Mouse (Mus musculus): ENCODE results near the gene Nyap1. TPM values are rescaled to one million over a fixed set of nuclear protein-coding genes. Genes with fewer than 3 reads are reported as not detected.

The Nyap1 gene
- polyA plus RNA-seq, 1 experiment: not detected

Other genes starting within 250 kb of the Nyap1 start
- gene Pop7, start 239.1 kb downstream of the Nyap1 start, polyA plus RNA-seq (2012; ENCODE audit: insufficient read depth, insufficient read length, missing spikeins): 19.7 and 20.9 TPM in 2 replicates
- 8.6 and 11.2 TPM in 2 replicates for gene Gigyf1, start 223.1 kb downstream of the Nyap1 start, polyA plus RNA-seq (2012; ENCODE audit: insufficient read depth, insufficient read length, missing spikeins)
- gene Epo, start 208.4 kb downstream of the Nyap1 start, polyA plus RNA-seq (2012; ENCODE audit: insufficient read depth, insufficient read length, missing spikeins): not detected in 2 replicates
- 285 and 328 TPM in 2 replicates for gene Gnb2, start 208.1 kb downstream of the Nyap1 start, polyA plus RNA-seq (2012; ENCODE audit: insufficient read depth, insufficient read length, missing spikeins)
- gene Actl6b, start 188.1 kb downstream of the Nyap1 start, polyA plus RNA-seq (2012; ENCODE audit: insufficient read depth, insufficient read length, missing spikeins): not detected in 2 replicates
- 4.6 and 6.1 TPM in 2 replicates for gene Tfr2, start 171.8 kb downstream of the Nyap1 start, polyA plus RNA-seq (2012; ENCODE audit: insufficient read depth, insufficient read length, missing spikeins)
- gene Mospd3, start 140.5 kb downstream of the Nyap1 start, polyA plus RNA-seq (2012; ENCODE audit: insufficient read depth, insufficient read length, missing spikeins): 31.1 and 45.9 TPM in 2 replicates
- gene Pcolce, start 127.8 kb downstream of the Nyap1 start, polyA plus RNA-seq (2012; ENCODE audit: insufficient read depth, insufficient read length, missing spikeins): 66.8 and 89.9 TPM in 2 replicates
- gene Fbxo24, start 112.6 kb downstream of the Nyap1 start, polyA plus RNA-seq (2012; ENCODE audit: insufficient read depth, insufficient read length, missing spikeins): not detected in 2 replicates
- 11.5 and 13.6 TPM in 2 replicates for gene Lrch4, start 112.5 kb downstream of the Nyap1 start, polyA plus RNA-seq (2012; ENCODE audit: insufficient read depth, insufficient read length, missing spikeins)
- 0.95 and 2.3 TPM in 2 replicates for gene Gm20605, start 112.4 kb downstream of the Nyap1 start, polyA plus RNA-seq (2012; ENCODE audit: insufficient read depth, insufficient read length, missing spikeins)
- 2.0 TPM in 1 of 2 replicates, not detected in the other for gene Sap25, start 100.3 kb downstream of the Nyap1 start, polyA plus RNA-seq (2012; ENCODE audit: insufficient read depth, insufficient read length, missing spikeins)
- 22.0 and 26.4 TPM in 2 replicates for gene Irs3, start 95.9 kb downstream of the Nyap1 start, polyA plus RNA-seq (2012; ENCODE audit: insufficient read depth, insufficient read length, missing spikeins)
- 16.2 and 17.6 TPM in 2 replicates for gene Agfg2, start 56.9 kb downstream of the Nyap1 start, polyA plus RNA-seq (2012; ENCODE audit: insufficient read depth, insufficient read length, missing spikeins)
- gene Tsc22d4, start 4.1 kb upstream of the Nyap1 start, polyA plus RNA-seq (2012; ENCODE audit: insufficient read depth, insufficient read length, missing spikeins): 21.4 and 24.0 TPM in 2 replicates
- 15.1 and 15.4 TPM in 2 replicates for gene Ppp1r35, start 37.2 kb upstream of the Nyap1 start, polyA plus RNA-seq (2012; ENCODE audit: insufficient read depth, insufficient read length, missing spikeins)
- 14.3 and 21.2 TPM in 2 replicates for gene Mepce, start 46.0 kb upstream of the Nyap1 start, polyA plus RNA-seq (2012; ENCODE audit: insufficient read depth, insufficient read length, missing spikeins)
- gene Zcwpw1, start 46.2 kb upstream of the Nyap1 start, polyA plus RNA-seq (2012; ENCODE audit: insufficient read depth, insufficient read length, missing spikeins): 2.9 and 4.9 TPM in 2 replicates
- 1.3 TPM in 1 of 2 replicates, not detected in the other for gene Pilra, start 94.7 kb upstream of the Nyap1 start, polyA plus RNA-seq (2012; ENCODE audit: insufficient read depth, insufficient read length, missing spikeins)
- 1.0 and 1.4 TPM in 2 replicates for gene Pilrb1, start 116.5 kb upstream of the Nyap1 start, polyA plus RNA-seq (2012; ENCODE audit: insufficient read depth, insufficient read length, missing spikeins)
- gene Pilrb2, start 130.2 kb upstream of the Nyap1 start, polyA plus RNA-seq (2012; ENCODE audit: insufficient read depth, insufficient read length, missing spikeins): 2.5 and 5.5 TPM in 2 replicates
- not detected in 2 replicates for gene Cyp3a13, start 180.0 kb upstream of the Nyap1 start, polyA plus RNA-seq (2012; ENCODE audit: insufficient read depth, insufficient read length, missing spikeins)
- 0.24 TPM in 1 of 2 replicates, not detected in the other for gene Gjc3, start 221.5 kb upstream of the Nyap1 start, polyA plus RNA-seq (2012; ENCODE audit: insufficient read depth, insufficient read length, missing spikeins)
- 2.9 TPM in 1 of 2 replicates, not detected in the other for gene Azgp1, start 239.9 kb upstream of the Nyap1 start, polyA plus RNA-seq (2012; ENCODE audit: insufficient read depth, insufficient read length, missing spikeins)